Mouse (Mus musculus) erythroid progenitor cell, adult 5-6 weeks (primary cell): ENCODE results near the gene H2-Aa. TPM values are rescaled to one million over a fixed set of nuclear protein-coding genes. Genes with fewer than 3 reads are reported as not detected.

ENCODE experiments used
- ATAC-seq: replicated peaks from 2 replicates; pipeline ENCODE4 v1.8.0; 2016; ENCODE audit warnings: moderate number of reproducible peaks, mild to moderate bottlenecking, moderate TSS enrichment, inconsistent platforms; ENCODE audit not compliant: poor library complexity, low FRiP score, severe bottlenecking
- total RNA-seq, 2 experiments: library from RNA; stranded (forward) in 1 of 2; stranded (reverse) in 1 of 2; fragments of 150-400 nt in 1 of 2; fragments of 186-747, 209-891 nt in 1 of 2; gene quantifications; 2 replicates each; pipeline versions ENCODE4 v1.2.3 to v1.2.4; 2015 to 2017; ENCODE audit warnings: low replicate concordance in 2 of 2

H2-Aa gene
- total RNA-seq, 2 experiments from 2014 or later: 27.5 to 84.7 TPM

GRCm38 (mm10) chr17:34268262-34268661, 19.4 kb downstream of the H2-Aa start:
- no peak for ATAC-seq

DNA sequence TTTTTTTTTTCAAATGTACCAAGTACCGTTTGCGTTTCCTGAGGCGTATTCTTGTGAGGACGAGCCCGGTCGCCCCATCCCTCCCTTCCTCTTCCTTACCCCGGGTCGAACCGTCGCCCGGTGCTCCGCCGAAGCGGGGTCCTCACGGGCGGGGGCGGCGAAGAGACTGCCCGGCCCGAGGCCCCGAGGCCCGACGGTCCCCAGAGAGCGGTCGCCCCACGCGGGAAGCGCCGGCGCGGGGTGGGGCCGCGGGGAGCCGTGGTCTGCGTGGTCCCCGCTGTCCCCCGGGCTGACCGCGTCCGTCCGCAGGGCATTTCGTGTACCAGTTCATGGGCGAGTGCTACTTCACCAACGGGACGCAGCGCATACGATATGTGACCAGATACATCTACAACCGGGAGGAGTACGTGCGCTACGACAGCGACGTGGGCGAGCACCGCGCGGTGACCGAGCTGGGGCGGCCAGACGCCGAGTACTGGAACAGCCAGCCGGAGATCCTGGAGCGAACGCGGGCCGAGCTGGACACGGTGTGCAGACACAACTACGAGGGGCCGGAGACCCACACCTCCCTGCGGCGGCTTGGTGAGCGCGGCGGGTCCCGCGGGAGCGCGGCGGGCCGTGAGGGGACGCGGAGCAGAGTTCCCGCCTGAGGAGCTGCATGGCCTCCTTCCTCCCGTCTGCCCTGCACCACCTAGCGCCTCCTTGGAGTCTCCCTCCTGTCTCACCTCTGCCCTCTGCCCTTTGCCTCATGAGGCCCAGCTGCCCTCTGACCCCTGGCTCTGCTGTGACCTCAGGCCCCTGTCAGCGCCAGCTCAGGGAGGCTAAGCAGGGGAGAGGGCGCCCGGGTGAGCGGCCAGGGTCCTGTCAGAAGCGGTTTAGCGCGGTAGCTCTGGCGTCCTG, 22.9 kb downstream of the H2-Aa start:
- ATAC-seq: no peak

DNA sequence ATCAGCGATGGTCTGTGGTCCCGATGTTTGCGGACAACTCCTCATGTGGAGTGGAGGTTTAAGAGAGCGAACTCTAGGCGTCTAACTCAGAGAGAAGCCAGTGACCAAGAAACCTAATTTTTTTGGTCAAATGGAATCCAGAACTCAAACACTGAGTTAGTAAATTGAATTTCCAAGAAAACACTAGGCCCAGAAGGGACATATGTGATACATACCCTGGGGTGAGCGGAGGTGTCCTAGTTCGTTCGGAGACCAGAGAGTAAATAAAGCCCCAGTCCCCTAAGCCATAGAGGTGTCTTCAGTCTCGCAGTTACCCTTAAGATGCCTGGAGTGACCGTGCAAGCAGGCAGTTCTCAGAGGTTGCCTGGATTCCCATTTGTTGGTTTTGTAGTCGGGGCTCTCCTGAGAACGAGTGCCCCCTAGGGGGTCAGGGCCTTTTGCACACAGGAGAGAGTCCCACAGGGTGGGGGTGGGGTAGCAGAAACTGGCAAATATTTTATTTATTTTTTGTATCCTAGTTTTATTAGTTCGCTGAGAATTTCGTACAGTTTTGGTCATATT, 23.7 kb downstream of the H2-Aa start:
- no peak for ATAC-seq

DNA sequence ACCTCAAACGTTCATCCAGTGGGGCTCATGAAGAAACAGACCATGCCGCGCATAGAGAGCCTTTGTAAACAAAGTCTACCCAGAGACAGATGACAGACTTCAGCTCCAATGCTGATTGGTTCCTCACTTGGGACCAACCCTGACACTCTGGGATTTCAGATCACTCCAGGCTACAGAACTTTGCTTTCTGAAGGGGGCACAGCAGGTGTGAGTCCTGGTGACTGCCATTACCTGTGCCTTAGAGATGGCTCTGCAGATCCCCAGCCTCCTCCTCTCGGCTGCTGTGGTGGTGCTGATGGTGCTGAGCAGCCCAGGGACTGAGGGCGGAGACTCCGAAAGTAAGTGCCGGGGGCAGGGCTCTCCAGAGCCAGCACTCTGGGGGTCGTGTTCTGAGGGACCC, 24.6 kb downstream of the H2-Aa start:
- ATAC-seq: no peak

GRCm38 (mm10) chr17:34261502-34261901, 26.1 kb downstream of the H2-Aa start:
- ATAC-seq: no peak

- no peak for ATAC-seq
Observed at GRCm38 (mm10) chr17:34260551-34260950, 27.1 kb downstream of the H2-Aa start.

- no peak for ATAC-seq
Observed at GRCm38 (mm10) chr17:34257594-34258375, 29.8 kb downstream of the H2-Aa start, which contains the start of gene H2-Ab1. Gene H2-Ab1 (plus strand): TSS chr17:34257689.

- ATAC-seq: no peak
Observed at GRCm38 (mm10) chr17:34256501-34256900, 31.1 kb downstream of the H2-Aa start.

- ATAC-seq: no peak
Observed at GRCm38 (mm10) chr17:34251666-34252065, 36.0 kb downstream of the H2-Aa start.

GRCm38 (mm10) chr17:34249878-34250277, 37.7 kb downstream of the H2-Aa start:
- ATAC-seq: no peak

- no peak for ATAC-seq
Observed at GRCm38 (mm10) chr17:34249361-34249760, 38.3 kb downstream of the H2-Aa start.

DNA sequence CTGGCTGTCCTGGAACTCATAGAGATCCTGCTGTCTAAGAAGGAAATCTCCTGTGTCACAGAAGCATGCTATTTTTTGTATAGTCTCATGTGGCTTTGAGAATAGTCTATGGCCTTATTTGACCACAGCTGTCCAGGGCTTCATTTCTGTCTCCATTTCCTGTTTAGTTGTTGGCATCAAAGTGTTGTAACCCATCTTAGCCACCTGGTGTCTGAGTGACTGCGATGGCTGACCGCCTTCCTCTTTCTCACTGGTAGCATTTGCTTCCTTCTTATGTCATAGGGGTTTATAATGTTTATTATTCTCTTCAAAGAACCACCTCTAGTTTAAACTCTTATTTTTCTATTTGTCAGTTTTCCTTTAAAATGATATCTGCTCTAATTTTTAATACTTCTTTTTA, 38.9 kb downstream of the H2-Aa start:
- no peak for ATAC-seq

DNA sequence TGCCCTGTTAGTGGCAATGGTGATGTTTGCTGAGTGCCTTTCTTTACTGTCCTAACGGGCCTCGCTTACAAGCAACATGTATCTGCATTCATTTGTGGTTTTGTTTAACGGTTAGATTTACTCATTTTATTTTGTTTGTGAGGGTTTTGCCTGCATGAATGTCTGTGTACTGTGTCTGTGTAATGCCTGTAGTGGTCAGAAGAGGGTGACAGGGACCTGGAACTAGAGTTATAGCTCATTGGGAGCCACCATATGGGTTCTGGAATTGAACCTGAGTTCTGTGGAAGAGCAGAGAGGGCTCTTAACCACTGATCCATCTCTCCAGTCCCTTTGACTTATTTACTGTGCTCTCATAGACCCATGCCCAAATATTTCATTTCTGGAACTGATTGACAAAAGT, 40.6 kb downstream of the H2-Aa start:
- ATAC-seq: no peak

DNA sequence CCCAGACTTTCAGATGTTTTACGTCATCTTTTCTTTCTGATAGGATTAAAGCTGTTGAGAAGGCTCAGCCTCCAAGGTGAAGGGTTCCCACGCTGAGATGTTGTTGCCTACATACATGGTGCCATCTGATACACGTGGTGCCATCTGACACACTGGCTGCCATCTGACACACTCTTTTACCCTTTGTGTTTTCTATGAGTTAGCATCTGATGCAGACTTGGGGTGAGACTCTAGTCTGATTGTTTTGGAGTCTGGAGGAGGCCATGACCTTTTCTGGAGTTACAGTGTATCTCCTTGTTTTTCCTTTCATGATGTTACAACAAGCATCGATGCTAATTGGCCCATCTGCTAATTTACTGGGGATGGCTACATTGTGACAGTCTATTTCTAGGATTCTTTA, 43.0 kb downstream of the H2-Aa start:
- no peak for ATAC-seq

DNA sequence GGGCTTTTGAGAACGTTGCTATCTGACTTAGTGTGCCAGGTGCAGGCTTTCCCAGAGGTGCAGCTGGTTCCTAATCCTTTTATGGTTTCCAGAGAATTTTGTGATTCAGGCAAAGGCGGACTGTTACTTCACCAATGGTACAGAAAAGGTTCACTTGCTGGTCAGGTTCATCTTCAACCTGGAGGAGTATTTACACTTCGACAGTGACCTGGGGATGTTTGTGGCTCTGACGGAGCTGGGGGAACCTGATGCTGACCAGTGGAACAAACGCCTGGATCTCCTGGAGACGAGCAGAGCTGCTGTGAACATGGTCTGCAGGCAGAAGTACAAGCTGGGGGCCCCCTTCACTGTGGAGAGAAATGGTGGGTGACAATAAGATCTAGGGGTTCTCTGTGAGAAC, 46.7 kb downstream of the H2-Aa start:
- ATAC-seq: no peak

- ATAC-seq: no peak
Observed at GRCm38 (mm10) chr17:34240366-34240765, 47.3 kb downstream of the H2-Aa start.

- ATAC-seq: no peak
Observed at GRCm38 (mm10) chr17:34239601-34240041, 48.0 kb downstream of the H2-Aa start.

GRCm38 (mm10) chr17:34238706-34239105, 48.9 kb downstream of the H2-Aa start, which contains the start of gene H2-Ob:
Gene H2-Ob (plus strand): TSS chr17:34238903.
- ATAC-seq: no peak

- no peak for ATAC-seq
Observed at GRCm38 (mm10) chr17:34237741-34238140, 49.9 kb downstream of the H2-Aa start.

GRCm38 (mm10) chr17:34236691-34237090, 50.9 kb downstream of the H2-Aa start:
- no peak for ATAC-seq
